Mouse (Mus musculus) spleen, postnatal 0 days (tissue): Measurements from ENCODE around the gene Calm1. TPM values are rescaled to one million over a fixed set of nuclear protein-coding genes. Genes with fewer than 3 reads are reported as not detected.

ENCODE experiments used
- polyA plus RNA-seq: library from polyadenylated mRNA; unstranded; fragments of >200 nt; fragmentation: Nextera tagmentation; extraction: Ambion mirVana; gene quantifications from 2 replicates; pipeline ENCODE4 v1.2.1, GENCODE M21; 2015

Calm1 gene
- 816 and 906 TPM in 2 replicates for polyA plus RNA-seq

GRCm38 (mm10) chr12:100198967-100199660 lies at the start of gene Calm1:
Gene Calm1, plus strand, starts transcription at chr12:100199435.

GRCm38 (mm10) chr12:100159261-100159975 lies 39.8 kb upstream of the Calm1 start, which contains the start of gene Nrde2:
Gene Nrde2, minus strand, starts transcription at chr12:100159653.

Other genes starting within 250 kb of the Calm1 start
- 0.60 and 0.81 TPM in 2 replicates for gene Kcnk13, start 234.9 kb upstream of the Calm1 start, polyA plus RNA-seq
- 153 and 164 TPM in 2 replicates for gene Psmc1, start 89.3 kb upstream of the Calm1 start, polyA plus RNA-seq
- gene Nrde2, start 39.8 kb upstream of the Calm1 start, polyA plus RNA-seq = 8.9 and 11.4 TPM in 2 replicates